Mouse (Mus musculus): ENCODE data around the gene Eif2d.

- TF ChIP-seq POLR2A (IDR thresholded peaks at IDR 0.05; ENCODE audit: insufficient read depth, low read depth, low read length) = no peak
- TF ChIP-seq CTCF (IDR thresholded peaks at IDR 0.05; ENCODE audit: insufficient read depth, low read depth, low read length) = no peak
These were observed 20.8 kb downstream of the Eif2d start for GRCm38 (mm10) chr1:131173809-131174208.
